ENCODE assay signal across 18 mouse cellular contexts in genomic region chr13:38476936-38477335, GRCm38 (mm10). TPM values are rescaled to one million over a fixed set of nuclear protein-coding genes. Genes with fewer than 3 reads are reported as not detected.
DNase-seq lines count a peak whose midpoint lies in the region; ATAC-seq and TF ChIP-seq lines count a peak whose summit lies in the region.
"Had no signal": no experiment of that assay in that cellular context is flagged by ENCODE, and none has a peak within 500 bp of the region (broad histone marks: within the 10 kb centered on the region; RNA-seq: fewer than 3 reads in every experiment).

No protein-coding gene starts in this region.

- DNase-seq in lung, embryonic 14.5 days: peak; percentile 12
- no peak for DNase-seq in lung, postnatal 10 days
- DNase-seq in brain, embryonic 14.5 days (ENCODE audit: low read depth): peak; percentile 41
- DNase-seq in embryo, embryonic 9.5 days (ENCODE audit: extremely low spot score): peak; percentile 47
- no peak for DNase-seq in right cerebral cortex, postnatal 4 days
- no peak for DNase-seq in testis, postnatal 14 days (ENCODE audit: low spot score)
- DNase-seq: adrenal gland, adult 8-10 months; cerebellum, postnatal 25 days; gastrocnemius, postnatal 25 days; right cerebral cortex, postnatal 25 days had no signal

- 38% methylated on average over 8 of the region's 8 CpGs for WGBS in lung, embryonic 14.5 days
- 16% methylated on average over 8 of the region's 8 CpGs for WGBS in limb, embryonic 13.5 days

- H3K36me3 ChIP-seq in lung, embryonic 14.5 days (ENCODE audit: insufficient read depth): no peaks in the 10 kb centered on the region
- H3K36me3 ChIP-seq in limb, embryonic 13.5 days: no peaks in the 10 kb centered on the region
- H3K36me3 ChIP-seq: heart, embryonic 15.5 days; limb, embryonic 15.5 days; lung, embryonic 15.5 days; midbrain, embryonic 12.5 days; neural tube, embryonic 15.5 days; stomach, embryonic 15.5 days had no signal

- no peak overlapping the region for H3K4me3 ChIP-seq in lung, embryonic 14.5 days (ENCODE audit: low read depth, low read length)
- H3K4me3 ChIP-seq in limb, embryonic 13.5 days: no peak overlapping the region
- H3K4me3 ChIP-seq: heart, embryonic 15.5 days; limb, embryonic 15.5 days; lung, embryonic 15.5 days; midbrain, embryonic 12.5 days; neural tube, embryonic 15.5 days; stomach, embryonic 15.5 days had no signal

- TF ChIP-seq CTCF in lung, embryonic 14.5 days (IDR thresholded peaks at IDR 0.05; ENCODE audit: low read depth): no peak
- TF ChIP-seq CTCF in brain, embryonic 14.5 days (IDR thresholded peaks at IDR 0.05; ENCODE audit: borderline replicate concordance, extremely low read depth, insufficient read depth, insufficient read length): no peak

- H3K9me3 ChIP-seq in lung, embryonic 14.5 days (ENCODE audit: low read depth, low read length): no peaks in the 10 kb centered on the region
- no peaks in the 10 kb centered on the region for H3K9me3 ChIP-seq in limb, embryonic 13.5 days
- H3K9me3 ChIP-seq: heart, embryonic 15.5 days; limb, embryonic 15.5 days; lung, embryonic 15.5 days; midbrain, embryonic 12.5 days; neural tube, embryonic 15.5 days; stomach, embryonic 15.5 days had no signal

- H3K27ac ChIP-seq in lung, embryonic 14.5 days (ENCODE audit: low read depth): no peak overlapping the region
- peak overlapping the region; percentile 39; the same call in 1 of the 2 replicates for H3K27ac ChIP-seq in limb, embryonic 13.5 days
- H3K27ac ChIP-seq: heart, embryonic 15.5 days; limb, embryonic 15.5 days; lung, embryonic 15.5 days; midbrain, embryonic 12.5 days; neural tube, embryonic 15.5 days; stomach, embryonic 15.5 days had no signal

- ATAC-seq in lung, embryonic 14.5 days (ENCODE audit: insufficient read depth): no peak
- no peak for ATAC-seq in limb, embryonic 13.5 days (ENCODE audit: low FRiP score, low read depth)
- ATAC-seq: Patski had no signal

- no peaks in the 10 kb centered on the region for H3K4me1 ChIP-seq in lung, embryonic 14.5 days (ENCODE audit: insufficient read depth)
- H3K4me1 ChIP-seq in limb, embryonic 13.5 days: peaks cover 7% of the 10 kb centered on the region
- H3K4me1 ChIP-seq: lung, embryonic 15.5 days; neural tube, embryonic 15.5 days had no signal

- no peak overlapping the region for H3K9ac ChIP-seq in lung, embryonic 14.5 days
- H3K9ac ChIP-seq in limb, embryonic 13.5 days: no peak overlapping the region
- H3K9ac ChIP-seq: heart, embryonic 15.5 days; limb, embryonic 15.5 days; lung, embryonic 15.5 days; midbrain, embryonic 12.5 days; neural tube, embryonic 15.5 days; stomach, embryonic 15.5 days had no signal

- no peak for TF ChIP-seq POLR2A in brain, embryonic 14.5 days (IDR thresholded peaks at IDR 0.05; ENCODE audit: borderline replicate concordance, extremely low read depth, insufficient read depth, insufficient read length, poor library complexity, severe bottlenecking)

- H3K4me2 ChIP-seq in lung, embryonic 14.5 days: no peak overlapping the region
- H3K4me2 ChIP-seq in limb, embryonic 13.5 days (replicated peaks): peak overlapping the region; percentile 42
- H3K4me2 ChIP-seq: heart, embryonic 15.5 days; limb, embryonic 15.5 days; lung, embryonic 15.5 days; midbrain, embryonic 12.5 days; neural tube, embryonic 15.5 days; stomach, embryonic 15.5 days had no signal

- H3K27me3 ChIP-seq in lung, embryonic 14.5 days (ENCODE audit: insufficient read depth, low read length): no peaks in the 10 kb centered on the region
- H3K27me3 ChIP-seq in limb, embryonic 13.5 days: no peaks in the 10 kb centered on the region
- H3K27me3 ChIP-seq: heart, embryonic 15.5 days; limb, embryonic 15.5 days; lung, embryonic 15.5 days; midbrain, embryonic 12.5 days; neural tube, embryonic 15.5 days; Patski; stomach, embryonic 15.5 days had no signal

RNA-seq across cellular contexts. Expression of gene Txndc5, which starts 51.7 kb away (rescaled TPM):
- polyA plus RNA-seq in lung, embryonic 14.5 days (2014; fragmentation: Nextera tagmentation; extraction: Ambion mirVana): 290 and 295 TPM in 2 replicates
- 35.7 and 59.6 TPM in 2 replicates for polyA plus RNA-seq in brain, embryonic 14.5 days (2012; rRNA removed)
- 249 and 257 TPM in 2 replicates for polyA plus RNA-seq in limb, embryonic 13.5 days (2015; fragmentation: Nextera tagmentation; extraction: Ambion mirVana)

Comparison
In these comparisons a context has a peak if more than half of its experiments do, and no peak if none do; other contexts are left out.
1. DNase-seq: peak in lung, embryonic 14.5 days (single experiment), brain, embryonic 14.5 days (single experiment) and embryo, embryonic 9.5 days (single experiment); none in lung, postnatal 10 days (single experiment), right cerebral cortex, postnatal 4 days (single experiment) and testis, postnatal 14 days (single experiment).